In the genomic region with DNA sequence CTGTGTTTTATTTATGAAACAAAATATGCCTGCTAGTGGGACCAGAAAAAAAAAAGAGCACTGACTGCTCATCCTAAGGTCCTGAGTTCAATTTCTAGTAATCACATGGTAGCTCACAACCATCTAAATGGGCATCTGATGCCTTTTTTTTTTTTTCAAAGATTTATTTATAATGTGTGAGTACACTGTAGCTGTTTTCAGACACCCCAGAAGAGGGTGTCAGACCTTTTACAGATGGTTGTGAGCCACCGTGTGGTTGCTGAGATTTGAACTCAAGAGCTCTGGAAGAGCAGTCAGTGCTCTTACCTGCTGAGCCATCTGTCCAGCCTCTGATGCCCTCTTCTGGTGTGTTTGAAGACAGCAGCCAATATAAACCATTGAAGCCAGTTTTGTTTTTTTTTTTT, we compare ENCODE assay signal across 8 mouse cellular contexts. TPM values are rescaled to one million over a fixed set of nuclear protein-coding genes. Genes with fewer than 3 reads are reported as not detected.
DNase-seq lines count a peak whose midpoint lies in the region; ATAC-seq lines count a peak whose summit lies in the region.

No protein-coding gene starts in this region.

- no peak overlapping the region for H3K4me3 ChIP-seq in heart, embryonic 15.5 days
- H3K4me3 ChIP-seq in midbrain, embryonic 11.5 days (ENCODE audit: low read depth, low read length) = no peak overlapping the region
- no peak overlapping the region for H3K4me3 ChIP-seq in midbrain, embryonic 13.5 days (replicated peaks)

- no peak for DNase-seq in heart, adult 18-20 months
- DNase-seq in midbrain, embryonic 11.5 days (ENCODE audit: low spot score, missing footprints) = peak; percentile 88
- peak; percentile 57 for DNase-seq in R1 (ENCODE audit: low read depth, low spot score)
- DNase-seq in natural killer cell, adult 2 months (ENCODE audit: low spot score in 2 of 2) = peak; percentile 49 to 60
- no peak for DNase-seq in layer of hippocampus, postnatal 10 days (ENCODE audit: low spot score in 2 of 2)
- no peak for DNase-seq in spleen, postnatal 4 days (ENCODE audit: low spot score in 2 of 2)

- H3K4me2 ChIP-seq in heart, embryonic 15.5 days = no peak overlapping the region
- H3K4me2 ChIP-seq in midbrain, embryonic 11.5 days = no peak overlapping the region
- H3K4me2 ChIP-seq in midbrain, embryonic 13.5 days (replicated peaks) = no peak overlapping the region

- H3K9me3 ChIP-seq in heart, embryonic 15.5 days (replicated peaks) = no peaks in the 10 kb centered on the region
- no peaks in the 10 kb centered on the region for H3K9me3 ChIP-seq in midbrain, embryonic 11.5 days (ENCODE audit: control insufficient read depth, low read length)
- H3K9me3 ChIP-seq in midbrain, embryonic 13.5 days = no peaks in the 10 kb centered on the region

- WGBS in heart, embryonic 15.5 days = 29% methylated on average over 1 of the region's 1 CpGs
- WGBS in midbrain, embryonic 11.5 days = 57% methylated on average over 1 of the region's 1 CpGs
- 53% methylated on average over 1 of the region's 1 CpGs for WGBS in midbrain, embryonic 13.5 days

- ATAC-seq in heart, embryonic 15.5 days (replicated peaks; ENCODE audit: insufficient number of reproducible peaks, insufficient read depth, low FRiP score, low read depth) = no peak
- ATAC-seq in midbrain, embryonic 11.5 days (ENCODE audit: low FRiP score) = no peak
- no peak for ATAC-seq in midbrain, embryonic 13.5 days

- H3K27ac ChIP-seq in heart, embryonic 15.5 days = 0 out of 2 replicates have a peak overlapping the region, but pooled peaks have one; percentile 24
- no peak overlapping the region for H3K27ac ChIP-seq in midbrain, embryonic 11.5 days (ENCODE audit: low read depth, low read length)
- no peak overlapping the region for H3K27ac ChIP-seq in midbrain, embryonic 13.5 days

- H3K4me1 ChIP-seq in heart, embryonic 15.5 days (replicated peaks) = peaks cover 12% of the 10 kb centered on the region
- H3K4me1 ChIP-seq in midbrain, embryonic 11.5 days (ENCODE audit: control insufficient read depth, insufficient read depth, low read length) = peaks cover 5% of the 10 kb centered on the region; the same call in 1 of the 2 replicates
- peaks cover 17% of the 10 kb centered on the region for H3K4me1 ChIP-seq in midbrain, embryonic 13.5 days (replicated peaks)

- no peak overlapping the region for H3K9ac ChIP-seq in heart, embryonic 15.5 days
- no peak overlapping the region for H3K9ac ChIP-seq in midbrain, embryonic 11.5 days (ENCODE audit: low read length)
- no peak overlapping the region for H3K9ac ChIP-seq in midbrain, embryonic 13.5 days (replicated peaks)

- H3K36me3 ChIP-seq in heart, embryonic 15.5 days = peaks cover 13% of the 10 kb centered on the region
- no peaks in the 10 kb centered on the region for H3K36me3 ChIP-seq in midbrain, embryonic 11.5 days (ENCODE audit: control insufficient read depth, insufficient read depth, low read length)
- peaks cover 13% of the 10 kb centered on the region; the same call in 1 of the 2 replicates for H3K36me3 ChIP-seq in midbrain, embryonic 13.5 days

- no peaks in the 10 kb centered on the region for H3K27me3 ChIP-seq in heart, embryonic 15.5 days
- H3K27me3 ChIP-seq in midbrain, embryonic 11.5 days (ENCODE audit: control insufficient read depth, insufficient read depth, low read length) = no peaks in the 10 kb centered on the region
- no peaks in the 10 kb centered on the region for H3K27me3 ChIP-seq in midbrain, embryonic 13.5 days

RNA-seq across cellular contexts. Expression of a gene that starts 7.2 kb away (rescaled TPM):
- polyA plus RNA-seq in heart, embryonic 15.5 days (2015; fragmentation: Nextera tagmentation; extraction: Ambion mirVana) = 648 and 727 TPM in 2 replicates
- 100 to 1,000 TPM in 1 of 2 experiments, 10 to 100 TPM in 1; 98.0 to 107 TPM for total RNA-seq in heart, adult 18-20 months (2021)
- polyA plus RNA-seq in midbrain, embryonic 11.5 days (2014; fragmentation: Nextera tagmentation; extraction: Ambion mirVana) = 1,982 and 2,171 TPM in 2 replicates
- 2,611 and 2,977 TPM in 2 replicates for polyA plus RNA-seq in midbrain, embryonic 13.5 days (2015; fragmentation: Nextera tagmentation; extraction: Ambion mirVana)
- 100 to 1,000 TPM; 400 to 469 TPM for total RNA-seq in layer of hippocampus, postnatal 10 days (2021)

RNA-seq across cellular contexts. Expression of a gene that starts 8.0 kb away (rescaled TPM):
- 120 and 147 TPM in 2 replicates for polyA plus RNA-seq in heart, embryonic 15.5 days (2015; fragmentation: Nextera tagmentation; extraction: Ambion mirVana)
- 10 to 100 TPM; 14.1 to 15.0 TPM for total RNA-seq in heart, adult 18-20 months (2021)
- 82.5 and 93.4 TPM in 2 replicates for polyA plus RNA-seq in midbrain, embryonic 11.5 days (2014; fragmentation: Nextera tagmentation; extraction: Ambion mirVana)
- polyA plus RNA-seq in midbrain, embryonic 13.5 days (2015; fragmentation: Nextera tagmentation; extraction: Ambion mirVana) = 49.2 and 58.9 TPM in 2 replicates
- total RNA-seq in layer of hippocampus, postnatal 10 days (2021) = 10 to 100 TPM; 20.5 to 24.7 TPM

RNA-seq across cellular contexts. Expression of a gene that starts 9.6 kb away (rescaled TPM):
- 19.5 and 27.3 TPM in 2 replicates for polyA plus RNA-seq in heart, embryonic 15.5 days (2015; fragmentation: Nextera tagmentation; extraction: Ambion mirVana)
- total RNA-seq in heart, adult 18-20 months (2021) = 1 to 10 TPM; 5.2 to 7.8 TPM
- polyA plus RNA-seq in midbrain, embryonic 11.5 days (2014; fragmentation: Nextera tagmentation; extraction: Ambion mirVana) = 23.4 and 24.1 TPM in 2 replicates
- 41.1 and 43.7 TPM in 2 replicates for polyA plus RNA-seq in midbrain, embryonic 13.5 days (2015; fragmentation: Nextera tagmentation; extraction: Ambion mirVana)
- 10 to 100 TPM; 23.9 to 28.1 TPM for total RNA-seq in layer of hippocampus, postnatal 10 days (2021)

RNA-seq across cellular contexts. Expression of a gene that starts 46.0 kb away (rescaled TPM):
- polyA plus RNA-seq in heart, embryonic 15.5 days (2015; fragmentation: Nextera tagmentation; extraction: Ambion mirVana) = 1.2 and 3.9 TPM in 2 replicates
- 1 to 10 TPM; 1.9 to 3.7 TPM for total RNA-seq in heart, adult 18-20 months (2021)
- polyA plus RNA-seq in midbrain, embryonic 11.5 days (2014; fragmentation: Nextera tagmentation; extraction: Ambion mirVana) = 0.23 and 0.25 TPM in 2 replicates
- 0.15 and 0.43 TPM in 2 replicates for polyA plus RNA-seq in midbrain, embryonic 13.5 days (2015; fragmentation: Nextera tagmentation; extraction: Ambion mirVana)
- 1 to 10 TPM in 1 of 2 experiments, under 1 TPM in 1; 0.85 to 1.3 TPM for total RNA-seq in layer of hippocampus, postnatal 10 days (2021)

RNA-seq across cellular contexts. Expression of a gene that starts 57.2 kb away (rescaled TPM):
- polyA plus RNA-seq in heart, embryonic 15.5 days (2015; fragmentation: Nextera tagmentation; extraction: Ambion mirVana) = 1.0 and 3.9 TPM in 2 replicates
- 1 to 10 TPM in 1 of 2 experiments, under 1 TPM in 1; 0.42 to 2.0 TPM for total RNA-seq in heart, adult 18-20 months (2021)
- polyA plus RNA-seq in midbrain, embryonic 11.5 days (2014; fragmentation: Nextera tagmentation; extraction: Ambion mirVana) = 0.82 and 1.1 TPM in 2 replicates
- 1.2 TPM in 2 replicates for polyA plus RNA-seq in midbrain, embryonic 13.5 days (2015; fragmentation: Nextera tagmentation; extraction: Ambion mirVana)
- total RNA-seq in layer of hippocampus, postnatal 10 days (2021) = 1 to 10 TPM; 1.3 TPM

Comparison
In these comparisons a context has a peak if more than half of its experiments do, and no peak if none do; other contexts are left out.
1. DNase-seq: peak in midbrain, embryonic 11.5 days (single experiment), R1 (single experiment) and natural killer cell, adult 2 months (2 of 2); none in heart, adult 18-20 months (0 of 2), layer of hippocampus, postnatal 10 days (0 of 2) and spleen, postnatal 4 days (0 of 2).